Mouse (Mus musculus) megakaryocyte, embryonic 14.5 days (primary cell): Measurements from ENCODE around the gene Abcg1.

Experiments used
- FLI1 ChIP-seq: IDR thresholded peaks from 2 replicates; pipeline ENCODE4 v1.6.1; 2012; ENCODE audit warnings: low read length, inconsistent platforms, mixed read lengths
- GATA1 ChIP-seq: IDR thresholded peaks from 3 replicates; pipeline ENCODE4 v1.6.1; 2012; ENCODE audit warnings: mixed read lengths, low read length, inconsistent platforms, borderline replicate concordance

- TF ChIP-seq FLI1 (no peak), GATA1 (no peak)
Measured at GRCm38 (mm10) chr17:31116063-31116462, 58.6 kb downstream of the Abcg1 start.
